Mouse (Mus musculus) spleen, postnatal 4 days (tissue): ENCODE results near the gene Sp2.

ENCODE experiments used
- DNase-seq, 2 experiments: peaks; one replicate each; pipeline ENCODE4 v3.0.0; 2022; ENCODE audit warnings: low spot score in 2 of 2

The Sp2 gene

GRCm38 (mm10) chr11:96995836-96996772, 13.3 kb upstream of the Sp2 start:
- DNase-seq = no peak

GRCm38 (mm10) chr11:96995031-96995430, 12.3 kb upstream of the Sp2 start:
- DNase-seq = no peak

DNA sequence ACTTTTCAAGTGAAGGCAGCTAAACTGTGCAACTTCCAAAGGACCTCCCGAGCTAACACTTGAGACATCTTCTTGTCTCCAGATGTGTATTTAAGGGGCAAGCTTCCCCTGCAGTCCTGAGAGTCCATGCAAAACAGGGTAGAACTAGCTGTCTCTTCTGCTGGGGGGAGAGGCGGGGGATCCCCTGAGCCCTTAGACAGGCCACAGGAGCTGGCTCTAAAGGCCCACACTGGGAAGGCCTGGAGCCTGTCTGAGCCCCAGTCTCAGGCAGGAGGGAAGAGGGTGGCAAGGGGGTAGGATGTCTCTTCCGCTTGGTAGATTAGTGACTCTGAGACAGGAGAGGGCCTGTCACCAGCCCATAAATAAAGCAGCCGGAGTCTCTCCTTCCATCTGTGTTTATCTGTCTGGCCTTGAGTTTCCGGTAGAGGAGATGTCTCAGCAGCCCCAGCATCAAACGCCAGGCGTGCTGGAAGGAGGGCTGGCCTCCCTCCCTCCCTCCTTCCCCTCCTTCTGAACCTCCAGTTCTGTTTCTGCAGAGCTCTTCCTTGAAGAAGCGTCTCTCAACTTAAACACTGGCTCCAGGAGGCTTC, 10.1 kb upstream of the Sp2 start:
- DNase-seq = no peak

- DNase-seq = no peak
Observed at GRCm38 (mm10) chr11:96991501-96991900, 8.7 kb upstream of the Sp2 start.

- no peak for DNase-seq
Observed at GRCm38 (mm10) chr11:96987873-96988655, 5.3 kb upstream of the Sp2 start.

DNA sequence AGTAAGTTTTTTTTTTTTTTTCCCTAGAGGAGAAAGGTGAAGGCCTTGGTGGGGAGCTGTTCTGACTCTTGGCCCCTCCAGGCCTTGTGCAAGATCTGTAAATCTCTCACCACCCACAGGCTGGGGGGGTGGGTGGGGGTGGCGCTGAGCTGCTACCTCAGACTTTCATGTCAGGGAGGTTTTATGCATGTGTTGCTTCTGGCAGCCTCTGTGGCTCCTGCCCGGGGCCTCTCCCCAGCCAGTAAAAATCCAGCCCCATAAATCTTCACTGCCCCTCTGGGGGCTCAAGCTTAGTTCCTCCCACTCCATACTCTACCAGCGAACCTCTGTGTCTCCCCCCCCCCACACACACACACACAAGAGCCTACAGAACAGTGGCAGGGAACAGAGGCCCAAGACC, 3.7 kb upstream of the Sp2 start:
- DNase-seq = no peak

GRCm38 (mm10) chr11:96984903-96985302, 2.1 kb upstream of the Sp2 start:
- no peak for DNase-seq

DNA sequence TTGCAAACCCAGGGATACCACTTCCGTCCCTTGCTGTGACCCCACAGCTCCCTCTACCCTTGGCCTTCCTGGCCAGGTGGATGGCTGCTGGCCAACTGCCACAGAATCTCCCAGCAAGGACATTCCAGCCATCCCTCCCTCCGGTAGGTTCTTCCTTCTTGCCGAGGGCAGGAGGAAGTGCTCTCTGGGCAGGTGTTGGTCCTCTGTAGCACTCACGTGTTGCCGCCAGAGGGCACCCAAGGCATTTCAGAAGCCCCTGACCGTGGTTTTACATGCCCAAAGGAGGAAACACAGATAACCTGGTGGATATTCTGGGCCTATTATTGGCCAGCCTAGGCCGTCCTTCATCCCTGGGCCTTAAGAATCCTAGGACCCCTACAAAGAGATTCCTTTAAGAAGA, 404 bp downstream of the Sp2 start:
- peak; percentile 78 to 89 for DNase-seq

GRCm38 (mm10) chr11:96981461-96981860, 1.3 kb downstream of the Sp2 start:
- DNase-seq = no peak

DNA sequence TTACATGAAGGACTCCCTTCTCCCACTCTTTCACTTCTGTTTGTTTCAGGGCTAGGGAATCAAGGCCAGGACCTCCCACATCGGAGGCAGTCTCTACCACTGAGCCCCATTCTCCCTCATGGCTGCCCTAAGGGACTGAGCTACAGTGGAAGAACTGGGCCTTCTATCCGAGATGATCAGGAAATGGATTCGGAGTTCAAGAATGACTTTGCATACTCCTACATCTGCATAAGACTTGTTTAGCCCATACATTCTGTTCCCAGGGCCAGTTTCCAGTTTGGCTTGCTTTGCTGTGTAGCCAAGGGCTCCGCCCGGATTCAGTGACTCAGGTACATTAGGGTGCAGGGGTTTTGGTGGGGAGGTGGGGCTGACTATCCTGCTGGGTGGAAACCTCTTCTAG, 2.7 kb downstream of the Sp2 start:
- no peak for DNase-seq

- no peak for DNase-seq
Observed at GRCm38 (mm10) chr11:96979329-96979728, 3.4 kb downstream of the Sp2 start.

DNA sequence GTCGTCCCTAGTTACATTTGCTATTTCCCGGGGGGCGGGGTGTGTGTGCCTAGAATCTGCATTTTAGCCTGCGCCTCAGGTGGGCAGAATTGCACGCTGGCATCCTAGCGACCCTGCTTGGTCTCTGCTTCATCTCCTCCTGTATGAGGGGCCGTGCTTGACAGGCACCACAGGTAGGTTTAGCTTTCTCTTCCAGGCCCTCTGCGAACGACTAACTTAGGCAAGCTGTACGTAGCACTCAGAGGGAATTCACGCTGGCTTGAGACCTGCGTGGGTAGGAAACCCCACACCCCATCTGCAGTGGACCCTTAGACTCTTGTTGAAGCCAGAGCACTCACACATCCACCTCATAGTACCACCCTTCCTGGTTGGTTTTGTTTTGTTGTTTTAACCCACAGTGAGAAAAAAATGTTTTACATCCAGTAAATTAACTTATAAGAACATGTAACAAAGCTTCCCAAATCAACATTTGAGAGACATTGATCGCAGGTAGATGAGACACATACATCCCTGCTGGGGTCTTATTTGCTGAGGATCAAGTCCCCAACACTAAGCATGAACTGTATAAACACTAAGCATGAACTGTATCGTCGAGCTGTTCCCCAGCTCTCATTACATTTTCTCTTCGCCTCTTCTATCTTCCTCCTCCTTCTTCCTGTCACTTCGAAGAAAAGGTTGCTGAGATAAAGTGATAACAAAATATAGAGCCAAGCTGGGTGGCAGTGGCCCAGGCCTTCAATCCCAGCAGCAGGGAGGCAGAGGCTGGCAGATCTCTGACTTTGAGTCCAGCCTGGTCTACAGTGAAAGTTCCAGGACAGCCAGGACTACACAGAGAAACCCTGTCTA, 4.1 kb downstream of the Sp2 start:
- DNase-seq = no peak

DNA sequence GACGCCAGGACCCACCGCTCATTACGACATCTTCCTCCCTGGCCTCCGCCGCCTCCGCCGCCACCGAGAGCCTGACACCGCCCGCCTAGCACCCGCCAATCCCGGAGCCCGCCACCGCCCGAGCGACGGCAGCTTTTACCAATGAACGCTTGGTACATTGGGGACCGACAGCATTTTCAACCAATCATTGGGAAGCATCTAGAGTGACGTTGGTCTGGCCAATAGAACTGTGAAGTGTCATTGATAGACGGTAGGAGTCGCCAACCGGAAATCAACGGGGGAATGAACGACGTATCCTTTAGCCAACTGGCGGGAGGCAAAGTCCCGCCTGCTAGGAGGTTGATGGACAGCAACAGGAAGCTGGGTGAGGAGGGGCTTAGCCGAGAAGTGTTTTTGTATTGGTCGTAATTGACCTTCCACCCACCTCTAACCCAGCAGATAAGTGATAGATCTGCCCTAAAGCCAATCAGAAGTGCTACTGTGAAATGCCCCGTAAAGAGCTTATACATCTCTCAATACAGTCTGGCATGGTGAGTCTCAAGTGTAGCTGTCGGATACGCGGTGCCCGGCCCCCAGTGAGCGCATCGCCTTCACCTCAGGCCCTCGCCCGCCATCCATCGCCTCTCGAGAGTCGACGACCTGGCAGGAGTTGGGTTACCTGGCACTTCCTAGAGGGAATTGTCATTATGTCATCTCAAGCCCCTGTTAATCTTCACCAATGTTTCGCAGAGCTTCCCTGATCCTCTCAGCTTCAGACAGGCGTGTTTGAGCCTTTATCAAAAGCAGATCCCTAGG, 5.0 kb downstream of the Sp2 start:
- peak; percentile 98 to 99 for DNase-seq

GRCm38 (mm10) chr11:96976911-96977591, 5.7 kb downstream of the Sp2 start:
- peak; percentile 87 to 94 for DNase-seq

GRCm38 (mm10) chr11:96976379-96976687, 6.4 kb downstream of the Sp2 start:
- DNase-seq = no peak

GRCm38 (mm10) chr11:96975511-96976378, 7.0 kb downstream of the Sp2 start:
- DNase-seq = no peak

GRCm38 (mm10) chr11:96974813-96975212, 7.9 kb downstream of the Sp2 start:
- DNase-seq = no peak

- DNase-seq = no peak
Observed at GRCm38 (mm10) chr11:96973426-96973964, 9.3 kb downstream of the Sp2 start.

DNA sequence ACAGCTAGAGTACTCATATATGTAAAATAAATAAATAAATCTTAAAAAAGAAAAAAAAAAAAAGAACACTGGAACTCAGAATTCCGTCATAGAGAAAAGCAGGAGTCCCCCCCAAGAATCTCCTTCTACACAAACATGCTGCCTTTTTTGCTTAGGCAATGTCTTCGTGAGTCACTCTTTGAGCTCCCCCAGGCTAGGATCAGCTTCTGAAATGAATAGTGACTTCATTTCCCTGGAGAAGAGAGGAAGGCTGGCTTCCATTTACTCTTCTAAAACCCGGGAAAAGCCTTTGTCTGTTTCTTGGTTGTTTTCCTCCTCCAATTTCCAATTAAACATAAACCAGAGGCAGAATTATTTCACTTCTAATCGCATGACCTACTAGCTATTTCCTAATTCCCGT, 9.9 kb downstream of the Sp2 start:
- no peak for DNase-seq
